Mouse (Mus musculus) ES-Bruce4 (cell line): ENCODE results near the gene Cttnbp2nl. TPM values are rescaled to one million over a fixed set of nuclear protein-coding genes. Genes with fewer than 3 reads are reported as not detected.

ENCODE experiments used
- H3K27ac ChIP-seq: 2 replicates; pipeline ENCODE4 v1.5.1; 2012; ENCODE audit warnings: low read length, inconsistent platforms; ENCODE audit not compliant: insufficient read depth
- H3K27me3 ChIP-seq: 2 replicates; pipeline ENCODE4 v1.6.1; 2012; ENCODE audit warnings: mild to moderate bottlenecking, low read length, inconsistent platforms; ENCODE audit not compliant: control insufficient read depth, poor library complexity, insufficient read depth, severe bottlenecking
- H3K36me3 ChIP-seq: 2 replicates; pipeline ENCODE4 v1.6.1; 2012; ENCODE audit warnings: inconsistent platforms, mild to moderate bottlenecking, low read length, moderate library complexity; ENCODE audit not compliant: control insufficient read depth, poor library complexity, insufficient read depth, severe bottlenecking
- H3K4me1 ChIP-seq: one replicate; pipeline ENCODE4 v1.8.1; 2011; ENCODE audit warnings: low read length; ENCODE audit not compliant: control insufficient read depth, insufficient read depth
- H3K4me3 ChIP-seq: 2 replicates; pipeline ENCODE4 v1.5.1; 2011; ENCODE audit warnings: low read depth, mild to moderate bottlenecking, low read length
- H3K9ac ChIP-seq: 2 replicates; pipeline ENCODE4 v1.6.1; 2012; ENCODE audit warnings: low read depth, mild to moderate bottlenecking, inconsistent platforms; ENCODE audit not compliant: poor library complexity, severe bottlenecking
- H3K9me3 ChIP-seq: replicated peaks from 2 replicates; pipeline ENCODE4 v1.6.1; 2012; ENCODE audit warnings: mild to moderate bottlenecking, low read length, inconsistent platforms; ENCODE audit not compliant: control insufficient read depth, poor library complexity, insufficient read depth, severe bottlenecking
- CTCF ChIP-seq: IDR thresholded peaks from one replicate; pipeline ENCODE4 v1.8.1; 2011; ENCODE audit warnings: low read depth, low read length
- EP300 ChIP-seq: IDR thresholded peaks from 2 replicates; pipeline ENCODE4 v1.6.1; 2011; ENCODE audit warnings: low read depth, low read length; ENCODE audit not compliant: insufficient read depth
- POLR2A ChIP-seq: IDR thresholded peaks from one replicate; pipeline ENCODE4 v1.8.1; 2011; ENCODE audit warnings: low read length; ENCODE audit not compliant: insufficient read depth
- polyA plus RNA-seq: library from polyadenylated mRNA; stranded (reverse); fragments of >200 nt; gene quantifications from 2 replicates; pipeline ENCODE4 v1.2.4, GENCODE M21; 2011; ENCODE audit warnings: low read depth; ENCODE audit not compliant: missing spikeins, insufficient read depth, insufficient read length

Gene Cttnbp2nl
- polyA plus RNA-seq, 1 experiment, result 46.2 TPM

GRCm38 (mm10) chr3:105012696-105013313 is 40.1 kb downstream of the Cttnbp2nl start:
- H3K4me3 ChIP-seq, result no peak overlapping the region
- no peaks in the 10 kb centered on the region for H3K9me3 ChIP-seq
- no peak overlapping the region for H3K9ac ChIP-seq
- H3K27me3 ChIP-seq, result no peaks in the 10 kb centered on the region
- H3K36me3 ChIP-seq, result no peaks in the 10 kb centered on the region; the same call in 1 of the 2 replicates
- H3K4me1 ChIP-seq, result no peaks in the 10 kb centered on the region
- H3K27ac ChIP-seq, result no peak overlapping the region
- TF ChIP-seq EP300, result no peak
- no peak for TF ChIP-seq POLR2A
- TF ChIP-seq CTCF, result no peak

GRCm38 (mm10) chr3:105011883-105012282 is 41.1 kb downstream of the Cttnbp2nl start:
- no peak overlapping the region for H3K4me3 ChIP-seq
- no peak overlapping the region for H3K27ac ChIP-seq
- H3K36me3 ChIP-seq, result peaks cover 3% of the 10 kb centered on the region
- no peaks in the 10 kb centered on the region for H3K27me3 ChIP-seq
- TF ChIP-seq EP300, result no peak
- TF ChIP-seq POLR2A, result no peak
- no peak for TF ChIP-seq CTCF
- H3K9me3 ChIP-seq, result no peaks in the 10 kb centered on the region
- no peak overlapping the region for H3K9ac ChIP-seq
- no peaks in the 10 kb centered on the region for H3K4me1 ChIP-seq

GRCm38 (mm10) chr3:105010681-105011339 is 42.1 kb downstream of the Cttnbp2nl start:
- Histone ChIP-seq H3K9me3 (no peaks in the 10 kb centered on the region), H3K4me3 (no peak overlapping the region), H3K36me3 (peaks cover 3% of the 10 kb centered on the region), H3K9ac (no peak overlapping the region), H3K27me3 (no peaks in the 10 kb centered on the region), H3K4me1 (no peaks in the 10 kb centered on the region), H3K27ac (no peak overlapping the region)
- TF ChIP-seq POLR2A (no peak), EP300 (no peak), CTCF (no peak)

GRCm38 (mm10) chr3:105008070-105008469 is 44.9 kb downstream of the Cttnbp2nl start:
- Histone ChIP-seq H3K9ac (no peak overlapping the region), H3K4me1 (no peaks in the 10 kb centered on the region), H3K27me3 (no peaks in the 10 kb centered on the region), H3K27ac (no peak overlapping the region), H3K4me3 (no peak overlapping the region), H3K9me3 (no peaks in the 10 kb centered on the region), H3K36me3 (peaks cover 10% of the 10 kb centered on the region)
- no peak for TF ChIP-seq CTCF
- TF ChIP-seq POLR2A, result no peak
- no peak for TF ChIP-seq EP300

DNA sequence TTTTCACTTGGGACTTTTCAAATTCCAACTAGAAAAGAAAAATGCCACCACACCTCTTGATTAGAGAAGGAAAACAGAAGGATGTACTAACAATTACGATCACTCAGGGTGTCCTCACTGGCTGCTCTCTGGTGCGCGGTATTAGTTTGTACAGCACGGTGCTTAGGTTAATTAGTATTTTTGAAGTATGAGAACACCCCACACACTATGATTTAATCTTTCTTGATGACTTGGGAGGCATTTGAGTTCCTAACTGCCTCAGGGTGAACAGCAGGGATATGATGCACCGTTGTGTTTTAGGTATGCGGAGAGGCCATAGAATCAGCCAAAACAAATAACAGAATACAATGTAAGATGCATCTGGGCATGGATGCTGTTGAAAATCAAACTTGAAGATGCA is 46.8 kb downstream of the Cttnbp2nl start:
- Histone ChIP-seq H3K9me3 (no peaks in the 10 kb centered on the region), H3K27me3 (no peaks in the 10 kb centered on the region), H3K4me1 (no peaks in the 10 kb centered on the region), H3K27ac (no peak overlapping the region), H3K36me3 (peaks cover 10% of the 10 kb centered on the region), H3K4me3 (no peak overlapping the region), H3K9ac (no peak overlapping the region)
- TF ChIP-seq EP300 (no peak), POLR2A (no peak), CTCF (no peak)

GRCm38 (mm10) chr3:105005561-105006065 is 47.3 kb downstream of the Cttnbp2nl start:
- no peak overlapping the region for H3K9ac ChIP-seq
- H3K4me3 ChIP-seq, result no peak overlapping the region
- peaks cover 10% of the 10 kb centered on the region for H3K36me3 ChIP-seq
- TF ChIP-seq POLR2A (no peak), CTCF (no peak), EP300 (no peak)
- H3K4me1 ChIP-seq, result no peaks in the 10 kb centered on the region
- H3K27ac ChIP-seq, result no peak overlapping the region
- no peaks in the 10 kb centered on the region for H3K27me3 ChIP-seq
- no peaks in the 10 kb centered on the region for H3K9me3 ChIP-seq
